Mouse (Mus musculus) myocyte (in vitro differentiated cells): ENCODE measurements at regions not wholly inside any gene's neighbourhood (a gene's known extent, or its start where the extent isn't known, plus 50 kb on each side); places are given as distances from the start of the nearest gene placed in this dataset.

Experiments used
- H3K27me3 ChIP-seq: one replicate; pipeline ENCODE4 v1.6.1; 2011; ENCODE audit not compliant: control insufficient read depth, insufficient read depth, insufficient read length
- H3K36me3 ChIP-seq: one replicate; pipeline ENCODE4 v1.6.1; 2011; ENCODE audit not compliant: control insufficient read depth, insufficient read depth
- H3K4me2 ChIP-seq: one replicate; pipeline ENCODE4 v1.6.1; 2011; ENCODE audit warnings: low read depth, control low read depth
- H3K4me3 ChIP-seq: one replicate; pipeline ENCODE4 v1.5.1; 2011; ENCODE audit warnings: mild to moderate bottlenecking, control low read depth, moderate library complexity
- H3K79me2 ChIP-seq: one replicate; pipeline ENCODE4 v1.6.1; 2011; ENCODE audit not compliant: control insufficient read depth, insufficient read depth
- H3ac ChIP-seq: one replicate; pipeline ENCODE4 v1.6.1; 2011; ENCODE audit not compliant: control insufficient read depth, insufficient read length
- CEBPB ChIP-seq: IDR thresholded peaks from 2 replicates; pipeline ENCODE4 v1.6.1; 2011; ENCODE audit warnings: mild to moderate bottlenecking, moderate library complexity; ENCODE audit not compliant: poor library complexity, insufficient read depth, severe bottlenecking
- E2F4 ChIP-seq: IDR thresholded peaks from one replicate; pipeline ENCODE4 v1.6.1; 2011; ENCODE audit warnings: mild to moderate bottlenecking, control low read depth, moderate library complexity; ENCODE audit not compliant: insufficient read depth
- MAX ChIP-seq: IDR thresholded peaks from one replicate; pipeline ENCODE4 v1.6.1; 2011; ENCODE audit warnings: low read depth, mild to moderate bottlenecking, control low read depth
- MYOD1 ChIP-seq, 3 experiments: IDR thresholded peaks; one replicate each; pipeline ENCODE4 v1.6.1; 2011; ENCODE audit warnings: control low read depth in 2 of 3, low read depth in 2 of 3, mild to moderate bottlenecking in 2 of 3, moderate library complexity in 1 of 3; ENCODE audit not compliant: insufficient read length in 2 of 3, control insufficient read depth in 1 of 3
- MYOG ChIP-seq, 3 experiments: IDR thresholded peaks; one replicate each; pipeline ENCODE4 v1.6.1; 2011; ENCODE audit warnings: control low read depth in 2 of 3, low read depth in 2 of 3, mild to moderate bottlenecking in 2 of 3; ENCODE audit not compliant: insufficient read length in 2 of 3, control insufficient read depth in 1 of 3, insufficient read depth in 1 of 3
- POLR2A ChIP-seq: IDR thresholded peaks from one replicate; pipeline ENCODE4 v1.6.1; 2011; ENCODE audit warnings: low read depth, mild to moderate bottlenecking, control low read depth, moderate library complexity; ENCODE audit not compliant: insufficient read length
- POLR2AphosphoS2 ChIP-seq: IDR thresholded peaks from one replicate; pipeline ENCODE4 v1.6.1; 2011; ENCODE audit warnings: low read depth, control low read depth; ENCODE audit not compliant: insufficient read length
- REST ChIP-seq: IDR thresholded peaks from one replicate; pipeline ENCODE4 v1.6.1; 2011; ENCODE audit warnings: mild to moderate bottlenecking, control low read depth, moderate library complexity; ENCODE audit not compliant: insufficient read depth, insufficient read length
- SRF ChIP-seq: IDR thresholded peaks from one replicate; pipeline ENCODE4 v1.6.1; 2011; ENCODE audit warnings: low read depth; ENCODE audit not compliant: control insufficient read depth, insufficient read length
- TCF12 ChIP-seq: IDR thresholded peaks from one replicate; pipeline ENCODE4 v1.6.1; 2011; ENCODE audit warnings: mild to moderate bottlenecking, control low read depth; ENCODE audit not compliant: poor library complexity, insufficient read depth, severe bottlenecking
- TCF3 ChIP-seq: IDR thresholded peaks from one replicate; pipeline ENCODE4 v1.6.1; 2011; ENCODE audit warnings: low read depth, control low read depth; ENCODE audit not compliant: insufficient read length
- USF1 ChIP-seq: IDR thresholded peaks from one replicate; pipeline ENCODE4 v1.6.1; 2011; ENCODE audit warnings: low read depth, mild to moderate bottlenecking, control low read depth, moderate library complexity

GRCm38 (mm10) chr13:52778848-52779247, 150.6 kb downstream of the Auh start:
- no peaks in the 10 kb centered on the region for H3K27me3 ChIP-seq
- H3K36me3 ChIP-seq = no peaks in the 10 kb centered on the region
- H3ac ChIP-seq = no peak overlapping the region
- TF ChIP-seq TCF12 = no peak
- TF ChIP-seq POLR2A = no peak
- no peak for TF ChIP-seq E2F4
- no peak for TF ChIP-seq USF1
- no peak for TF ChIP-seq TCF3
- no peak for TF ChIP-seq SRF
- no peak for TF ChIP-seq POLR2AphosphoS2
- TF ChIP-seq CEBPB = no peak
- no peak for TF ChIP-seq REST
- TF ChIP-seq MYOG (IDR thresholded peaks at IDR 0.05; ENCODE audit: control insufficient read depth in 1 of 3, insufficient read depth in 1 of 3, insufficient read length in 2 of 3, low read depth in 2 of 3) = no peak
- no peak for TF ChIP-seq MAX
- no peak for TF ChIP-seq MYOD1 (IDR thresholded peaks at IDR 0.05; ENCODE audit: control insufficient read depth in 1 of 3, insufficient read length in 2 of 3, low read depth in 2 of 3)
- H3K4me2 ChIP-seq = no peak overlapping the region
- no peak overlapping the region for H3K4me3 ChIP-seq
- no peaks in the 10 kb centered on the region for H3K79me2 ChIP-seq
